Mouse (Mus musculus): ENCODE results near the gene Slc44a3. TPM values are rescaled to one million over a fixed set of nuclear protein-coding genes. Genes with fewer than 3 reads are reported as not detected.
A peak's percentile ranks its signal among the peaks of the same experiment; 100 is the strongest.
"Not testable (repeated sequence)": the region's sequence is repeated elsewhere in the genome, so short reads cannot be mapped to it uniquely, and the experiment has no call there.

The Slc44a3 gene
- polyA plus RNA-seq, 1 experiment from 2014 or later, result 25.2 TPM

- H3K27ac ChIP-seq (ENCODE audit: low read depth, low read length), result no peak overlapping the region
- peak overlapping the region; percentile 51 for H3K4me2 ChIP-seq (replicated peaks; ENCODE audit: low read depth)
- H3K36me3 ChIP-seq (ENCODE audit: control insufficient read depth, insufficient read depth), result no peaks in the 10 kb centered on the region
- H3K27me3 ChIP-seq (replicated peaks; ENCODE audit: control insufficient read depth, insufficient read depth, low read length), result no peaks in the 10 kb centered on the region
- WGBS, result 53% methylated on average over 5 of the region's 5 CpGs
- no peaks in the 10 kb centered on the region; the same call in 1 of the 2 replicates for H3K4me1 ChIP-seq (replicated peaks; ENCODE audit: control insufficient read depth, insufficient read depth, low read length)
- no peak overlapping the region for H3K9ac ChIP-seq (ENCODE audit: low read depth, low read length)
- H3K4me3 ChIP-seq (ENCODE audit: low read depth, low read length), result no peak overlapping the region
- no peak for TF ChIP-seq CTCF (IDR thresholded peaks at IDR 0.05; ENCODE audit: low read depth)
- ATAC-seq, result no peak
- H3K9me3 ChIP-seq (ENCODE audit: control insufficient read depth), result no peaks in the 10 kb centered on the region
These were observed 8.4 kb upstream of the Slc44a3 start for GRCm38 (mm10) chr3:121540621-121541020.

DNA sequence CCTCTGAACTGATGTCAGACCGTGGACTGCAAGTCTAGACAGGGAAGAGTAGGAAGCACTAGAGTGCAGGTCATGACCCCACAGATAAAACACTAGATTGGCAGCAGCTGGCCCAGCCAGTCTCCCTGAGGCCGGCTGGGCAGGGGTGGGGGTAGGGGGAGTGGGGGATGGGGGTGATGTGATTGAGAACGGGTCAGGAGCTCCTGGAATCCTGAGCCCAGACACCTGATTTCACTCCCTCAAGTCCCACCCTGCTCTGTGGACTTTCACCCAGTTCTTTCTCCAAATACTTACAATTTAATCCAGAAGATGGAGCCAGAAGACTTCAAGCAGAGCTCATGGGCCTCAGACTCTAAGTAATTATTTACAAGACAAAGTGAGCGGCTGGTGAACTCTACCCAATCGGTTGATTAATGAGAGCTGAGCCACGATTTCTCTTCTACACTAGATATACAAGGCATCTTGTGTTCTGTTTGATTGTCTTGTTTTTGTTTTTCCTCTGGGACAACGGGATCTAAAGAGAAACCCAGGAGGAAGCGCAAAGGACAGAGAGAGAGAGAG, 7.7 kb upstream of the Slc44a3 start:
- Histone ChIP-seq H3K27me3 (replicated peaks; ENCODE audit: control insufficient read depth, insufficient read depth, low read length) (no peaks in the 10 kb centered on the region), H3K9me3 (ENCODE audit: control insufficient read depth) (no peaks in the 10 kb centered on the region), H3K4me1 (replicated peaks; ENCODE audit: control insufficient read depth, insufficient read depth, low read length) (no peaks in the 10 kb centered on the region; the same call in 1 of the 2 replicates), H3K4me2 (replicated peaks; ENCODE audit: low read depth) (peak overlapping the region; percentile 51), H3K9ac (ENCODE audit: low read depth, low read length) (no peak overlapping the region), H3K4me3 (ENCODE audit: low read depth, low read length) (peak overlapping the region; percentile 12; the same call in 1 of the 2 replicates), H3K36me3 (ENCODE audit: control insufficient read depth, insufficient read depth) (no peaks in the 10 kb centered on the region), H3K27ac (ENCODE audit: low read depth, low read length) (no peak overlapping the region)
- 4% methylated on average over 8 of the region's 8 CpGs for WGBS
- peak; percentile 83 for TF ChIP-seq CTCF (IDR thresholded peaks at IDR 0.05; ENCODE audit: low read depth)
- ATAC-seq, result peak; percentile 78

GRCm38 (mm10) chr3:121538847-121539246, 6.6 kb upstream of the Slc44a3 start:
- 57% methylated on average over 3 of the region's 3 CpGs for WGBS
- not testable (repeated sequence) for H3K27me3 ChIP-seq (replicated peaks; ENCODE audit: control insufficient read depth, insufficient read depth, low read length)

GRCm38 (mm10) chr3:121537996-121538395, 5.8 kb upstream of the Slc44a3 start:
- Histone ChIP-seq H3K4me1 (replicated peaks; ENCODE audit: control insufficient read depth, insufficient read depth, low read length) (no peaks in the 10 kb centered on the region; the same call in 1 of the 2 replicates), H3K4me2 (replicated peaks; ENCODE audit: low read depth) (no peak overlapping the region), H3K4me3 (ENCODE audit: low read depth, low read length) (no peak overlapping the region), H3K27me3 (replicated peaks; ENCODE audit: control insufficient read depth, insufficient read depth, low read length) (no peaks in the 10 kb centered on the region), H3K36me3 (ENCODE audit: control insufficient read depth, insufficient read depth) (no peaks in the 10 kb centered on the region), H3K27ac (ENCODE audit: low read depth, low read length) (no peak overlapping the region), H3K9me3 (ENCODE audit: control insufficient read depth) (no peaks in the 10 kb centered on the region), H3K9ac (ENCODE audit: low read depth, low read length) (no peak overlapping the region)
- no peak for ATAC-seq
- WGBS, result 91% methylated on average over 3 of the region's 3 CpGs
- no peak for TF ChIP-seq CTCF (IDR thresholded peaks at IDR 0.05; ENCODE audit: low read depth)

More at GRCm38 (mm10) chr3:121538847-121539246, 6.6 kb upstream of the Slc44a3 start:
- H3K9ac ChIP-seq (ENCODE audit: low read depth, low read length); H3K4me1 ChIP-seq (replicated peaks; ENCODE audit: control insufficient read depth, insufficient read depth, low read length); H3K36me3 ChIP-seq (ENCODE audit: control insufficient read depth, insufficient read depth); H3K4me2 ChIP-seq (replicated peaks; ENCODE audit: low read depth); ATAC-seq; H3K9me3 ChIP-seq (ENCODE audit: control insufficient read depth); H3K4me3 ChIP-seq (ENCODE audit: low read depth, low read length); H3K27ac ChIP-seq (ENCODE audit: low read depth, low read length): not testable (repeated sequence)

- TF ChIP-seq CTCF (IDR thresholded peaks at IDR 0.05; ENCODE audit: low read depth), result no peak
- 61% methylated on average over 9 of the region's 9 CpGs for WGBS
- H3K4me1 ChIP-seq (replicated peaks; ENCODE audit: control insufficient read depth, insufficient read depth, low read length), result peaks cover 2% of the 10 kb centered on the region; the same call in 1 of the 2 replicates
- H3K4me3 ChIP-seq (ENCODE audit: low read depth, low read length), result no peak overlapping the region
- ATAC-seq, result no peak
- H3K9ac ChIP-seq (ENCODE audit: low read depth, low read length), result no peak overlapping the region
- no peaks in the 10 kb centered on the region for H3K27me3 ChIP-seq (replicated peaks; ENCODE audit: control insufficient read depth, insufficient read depth, low read length)
- H3K36me3 ChIP-seq (ENCODE audit: control insufficient read depth, insufficient read depth), result no peaks in the 10 kb centered on the region
- H3K9me3 ChIP-seq (ENCODE audit: control insufficient read depth), result no peaks in the 10 kb centered on the region
- no peak overlapping the region for H3K27ac ChIP-seq (ENCODE audit: low read depth, low read length)
- no peak overlapping the region for H3K4me2 ChIP-seq (replicated peaks; ENCODE audit: low read depth)
These were observed 4.6 kb upstream of the Slc44a3 start for GRCm38 (mm10) chr3:121536803-121537202.

DNA sequence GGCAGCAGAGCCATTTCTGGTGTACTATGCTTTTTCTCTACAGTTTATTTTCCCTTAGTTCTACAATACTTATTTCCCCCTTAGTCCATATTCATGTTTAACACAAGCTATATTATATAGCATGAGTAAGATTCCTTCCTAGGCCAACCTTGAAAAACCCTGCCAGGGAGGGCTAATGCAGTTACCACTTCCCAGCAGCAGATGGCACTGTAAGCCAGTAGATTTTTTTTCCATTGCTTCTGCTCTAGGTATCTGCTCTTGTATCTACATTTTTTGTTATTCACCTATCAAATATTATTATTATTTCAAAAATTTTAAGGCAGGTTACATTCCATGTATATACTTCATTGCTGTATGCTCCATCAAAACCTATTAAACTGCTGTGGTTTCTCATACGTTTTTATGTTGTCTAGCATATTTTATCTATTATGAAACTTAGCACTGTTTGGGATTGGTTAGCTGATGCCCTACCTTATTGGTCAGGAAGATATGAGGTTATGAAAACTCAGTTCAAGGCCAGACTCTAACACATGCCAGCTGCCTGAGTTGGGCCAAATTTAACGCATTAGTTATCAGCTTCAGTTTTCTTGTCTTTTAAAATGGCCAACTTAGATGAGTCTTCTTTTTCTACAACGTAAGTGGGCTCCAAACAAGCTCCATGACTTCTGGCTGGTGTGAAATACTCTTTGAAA, 3.8 kb upstream of the Slc44a3 start:
- Histone ChIP-seq H3K9ac (ENCODE audit: low read depth, low read length) (no peak overlapping the region), H3K36me3 (ENCODE audit: control insufficient read depth, insufficient read depth) (no peaks in the 10 kb centered on the region), H3K4me1 (replicated peaks; ENCODE audit: control insufficient read depth, insufficient read depth, low read length) (peaks cover 3% of the 10 kb centered on the region; the same call in 1 of the 2 replicates), H3K4me2 (replicated peaks; ENCODE audit: low read depth) (no peak overlapping the region), H3K9me3 (ENCODE audit: control insufficient read depth) (no peaks in the 10 kb centered on the region), H3K27ac (ENCODE audit: low read depth, low read length) (no peak overlapping the region), H3K27me3 (replicated peaks; ENCODE audit: control insufficient read depth, insufficient read depth, low read length) (no peaks in the 10 kb centered on the region), H3K4me3 (ENCODE audit: low read depth, low read length) (no peak overlapping the region)
- peak; percentile 83 for TF ChIP-seq CTCF (IDR thresholded peaks at IDR 0.05; ENCODE audit: low read depth)
- no peak for ATAC-seq
- 90% methylated on average over 3 of the region's 3 CpGs for WGBS

All from intestine, postnatal 0 days (tissue).